Mouse (Mus musculus) kidney, postnatal 36 days (tissue): ENCODE results near the gene Cryba4.

Experiments used
- DNase-seq, 2 experiments: peaks; one replicate each; pipeline ENCODE4 v3.0.0; 2021 to 2022; ENCODE audit warnings: mixed read lengths in 2 of 2

Gene Cryba4

DNA sequence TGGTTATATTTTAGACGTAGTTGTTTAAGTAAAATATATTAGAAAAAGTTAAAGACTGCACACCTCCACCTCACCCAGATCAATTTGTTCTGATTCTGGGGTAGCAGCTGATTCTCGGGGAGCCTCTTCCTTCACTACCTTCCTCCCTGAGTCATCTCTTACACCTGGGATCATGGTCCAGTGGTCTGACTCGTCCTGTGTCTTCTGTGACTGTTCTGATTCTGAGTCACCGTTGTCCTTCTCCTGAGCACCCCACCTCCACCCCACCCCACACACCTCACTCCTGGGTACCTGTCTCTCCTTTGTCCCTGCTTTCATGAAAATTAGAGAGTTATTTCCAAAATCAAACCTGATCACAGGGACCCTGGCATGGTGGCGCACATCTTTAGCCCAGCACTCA lies 12.8 kb upstream of the Cryba4 start:
- DNase-seq = no peak

DNA sequence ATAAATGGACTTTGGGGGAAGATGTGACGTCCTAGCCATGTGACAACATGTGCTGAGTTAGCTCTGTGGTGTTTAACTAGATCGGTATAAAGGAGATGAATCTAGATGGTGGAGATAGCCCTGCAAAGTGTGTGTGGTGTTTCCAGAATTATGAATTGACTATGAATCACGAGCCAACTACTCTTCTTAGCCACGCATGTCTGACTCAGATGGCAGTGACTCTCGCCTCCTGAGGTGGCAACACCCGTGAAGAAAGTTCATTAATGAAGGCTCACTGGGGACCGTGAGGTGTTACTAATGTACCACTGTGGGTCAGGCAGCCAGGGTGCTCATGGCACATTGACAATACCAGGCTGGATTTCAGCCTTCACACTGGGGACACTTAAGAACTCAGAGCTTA lies 11.8 kb upstream of the Cryba4 start:
- DNase-seq = no peak

DNA sequence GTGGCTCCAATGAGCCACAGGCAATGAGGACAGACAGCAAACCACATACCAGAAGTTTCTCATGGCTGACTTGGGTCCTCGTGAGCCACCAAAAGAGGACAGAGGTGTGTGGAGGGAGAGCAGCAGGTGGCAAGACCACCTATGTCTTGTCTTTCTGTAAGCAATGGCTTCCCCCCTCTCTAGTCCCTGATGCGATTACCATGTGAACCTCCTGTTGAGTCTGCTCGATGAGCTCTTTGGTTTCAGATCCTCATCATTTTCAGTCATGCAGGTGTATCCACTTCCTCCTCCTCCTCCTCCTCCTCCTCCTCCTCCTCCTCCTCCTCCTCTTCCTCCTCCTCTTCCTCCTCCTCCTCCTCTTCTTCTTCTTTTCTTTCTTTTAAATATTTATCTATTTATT lies 8.5 kb upstream of the Cryba4 start:
- DNase-seq = no peak

DNA sequence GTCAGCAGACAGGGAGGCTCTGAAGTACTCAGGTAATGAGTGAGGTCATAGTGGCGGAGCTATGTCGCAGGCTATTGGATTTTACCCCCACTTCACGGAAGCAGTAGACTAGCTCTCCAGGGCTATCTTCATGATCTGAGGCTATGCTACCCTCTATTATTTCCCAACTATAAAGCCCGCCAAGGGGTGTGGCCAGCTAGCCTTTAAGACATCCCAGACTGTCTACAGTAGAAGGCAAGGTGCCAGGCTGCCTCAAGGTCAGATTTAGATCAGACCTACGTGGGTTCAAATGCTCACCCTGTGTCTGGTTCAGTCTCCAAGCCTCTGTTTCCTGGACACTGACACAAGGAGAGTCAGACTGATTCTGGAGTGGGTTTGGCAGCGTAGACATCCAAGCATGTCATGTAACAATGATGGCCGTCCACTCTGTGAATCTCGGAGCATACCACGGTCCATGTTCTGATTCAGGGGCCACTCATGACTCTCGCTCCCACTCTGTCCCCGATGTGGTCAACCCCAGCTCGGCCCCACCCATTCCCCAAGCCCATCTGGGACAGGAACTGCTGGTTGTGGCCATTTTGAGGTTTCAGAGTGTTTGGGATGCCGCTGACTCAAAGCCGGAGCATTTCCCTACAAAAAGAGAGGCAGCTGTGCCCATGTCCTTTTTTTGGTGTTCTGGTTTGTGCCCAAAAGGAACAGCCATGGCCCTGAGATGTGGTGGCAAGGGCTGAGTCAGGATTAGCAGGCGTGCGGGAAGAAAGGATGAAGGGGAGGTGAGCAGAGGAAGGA lies 7.7 kb upstream of the Cryba4 start:
- no peak for DNase-seq

DNA sequence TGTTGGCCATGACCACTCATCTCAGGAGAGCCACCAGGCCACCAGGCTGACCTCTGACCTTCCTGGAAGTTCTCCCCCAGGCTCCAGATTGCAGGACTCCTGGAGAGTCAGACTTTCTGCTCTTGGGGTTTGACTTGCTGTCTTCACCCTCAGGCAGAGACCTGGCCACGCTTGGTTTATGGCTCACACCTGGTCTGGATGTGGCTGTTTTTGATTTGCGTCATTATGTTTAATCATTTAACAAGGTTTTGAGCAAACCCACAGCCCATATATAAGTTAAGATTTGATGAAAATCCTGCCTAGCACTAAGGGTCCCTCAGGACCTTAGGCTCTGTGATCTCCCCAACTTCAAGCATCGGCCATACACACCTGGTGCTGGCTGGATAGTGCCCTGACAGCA lies 5.6 kb upstream of the Cryba4 start:
- no peak for DNase-seq

DNA sequence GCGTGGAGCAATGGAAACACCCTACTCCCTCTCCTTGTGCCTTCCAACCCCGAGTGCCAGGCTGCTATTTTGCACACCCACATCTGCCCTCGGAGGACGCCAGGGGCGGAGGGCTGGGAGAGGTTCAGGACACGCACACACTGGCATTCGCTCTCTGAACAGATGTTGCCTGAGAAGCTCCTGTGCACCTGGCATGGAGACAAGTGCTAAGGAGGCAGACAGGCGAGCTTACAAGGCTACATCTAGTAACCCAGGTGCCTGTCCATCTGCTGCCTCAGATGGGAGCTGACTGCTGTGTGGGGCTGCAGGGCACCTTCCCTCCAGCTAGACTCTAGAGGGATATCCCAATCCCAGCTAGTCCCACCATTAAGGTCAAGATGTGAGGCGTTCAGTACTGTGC lies 4.1 kb upstream of the Cryba4 start:
- no peak for DNase-seq

DNA sequence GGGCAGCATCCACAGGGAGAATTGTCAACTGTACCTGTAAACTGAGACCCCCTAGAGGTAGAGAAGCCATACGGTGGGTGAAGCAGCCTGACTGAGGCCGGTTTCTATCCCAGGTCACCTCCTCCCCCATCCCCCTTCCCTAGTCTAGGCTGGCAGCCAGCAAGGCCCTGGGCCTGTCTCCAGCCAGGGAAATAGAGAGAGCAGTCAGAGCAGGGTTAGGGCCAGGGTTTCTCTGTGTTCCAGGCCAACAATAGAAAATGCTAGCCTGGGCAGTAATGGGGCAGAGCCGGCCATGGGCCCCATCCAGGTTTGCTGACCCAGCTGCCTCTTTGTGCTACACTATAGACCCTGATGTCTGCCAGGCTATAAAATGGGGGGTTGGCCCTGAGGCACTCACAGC lies 3.1 kb upstream of the Cryba4 start, which contains the start of gene Crybb1:
Gene Crybb1, plus strand, starts transcription at position 390 of the 400 bp plus-strand sequence.
- DNase-seq = peak; percentile 49 to 73

DNA sequence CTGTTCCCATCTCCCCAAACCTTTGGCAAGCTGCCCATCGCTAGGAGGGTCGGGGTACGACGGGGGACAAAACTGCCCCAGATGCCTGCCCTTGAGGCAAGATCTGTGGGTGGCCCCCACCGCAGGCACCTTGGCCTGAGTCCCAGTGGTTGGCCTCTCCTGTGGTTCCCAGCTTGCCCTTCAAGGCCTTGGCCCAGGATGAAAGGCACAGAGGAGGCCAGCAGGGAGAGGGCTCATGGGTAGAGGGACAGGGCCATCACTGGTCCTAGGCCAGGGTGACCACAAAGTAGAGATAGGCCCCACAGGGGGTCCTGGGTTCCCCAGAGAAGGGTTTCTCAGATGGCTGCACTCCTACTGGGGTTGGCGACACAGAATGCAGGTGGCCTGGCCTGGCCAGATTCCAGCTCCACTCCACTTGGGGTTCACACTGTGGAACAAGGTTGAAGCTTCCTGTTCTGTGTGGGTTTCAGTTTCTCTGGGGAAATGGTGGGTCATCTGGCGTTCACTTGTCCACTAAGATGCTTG lies 2.0 kb upstream of the Cryba4 start:
- peak in 1 of 2 experiments; percentile 48 for DNase-seq

DNA sequence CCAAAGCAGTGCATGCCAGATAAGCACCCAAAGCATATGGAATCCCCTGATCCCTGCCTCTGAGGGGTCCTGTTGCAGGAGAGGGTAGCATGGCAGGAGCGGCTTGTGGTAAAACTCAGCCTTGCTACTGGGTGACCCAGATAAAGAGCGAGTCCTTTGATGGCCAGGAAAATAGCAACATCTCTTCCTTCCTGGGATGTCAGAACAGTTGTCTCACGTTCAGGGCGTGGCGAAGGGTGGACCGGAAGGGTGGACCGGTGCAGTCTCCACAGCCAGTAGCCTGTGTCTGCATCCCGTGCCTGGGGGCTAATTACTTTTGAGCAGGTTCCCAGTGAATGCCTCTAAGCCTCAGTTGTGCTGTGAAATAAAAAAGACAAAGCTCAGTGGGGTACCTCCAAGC lies 851 bp upstream of the Cryba4 start:
- DNase-seq = peak; percentile 68 to 71

DNA sequence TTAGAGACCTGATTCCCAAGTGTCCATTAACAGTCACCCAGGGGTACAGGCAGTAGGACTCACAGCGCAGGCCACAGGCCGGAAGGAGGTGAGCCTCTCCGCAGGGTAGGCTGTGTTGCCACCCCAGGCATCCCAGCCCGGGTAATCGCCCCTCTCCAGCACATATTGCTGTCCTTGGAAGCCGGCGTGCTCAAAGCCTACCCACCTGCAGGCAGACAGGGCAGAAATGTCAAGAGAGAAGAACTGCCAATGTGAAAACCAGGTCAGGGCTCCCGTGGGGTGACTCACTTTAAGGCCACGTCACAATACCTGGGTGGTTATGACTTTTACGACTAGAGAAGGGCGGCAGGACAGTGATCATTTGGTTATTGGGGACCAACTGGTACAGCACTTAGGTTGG lies 3.2 kb downstream of the Cryba4 start:
- no peak for DNase-seq

DNA sequence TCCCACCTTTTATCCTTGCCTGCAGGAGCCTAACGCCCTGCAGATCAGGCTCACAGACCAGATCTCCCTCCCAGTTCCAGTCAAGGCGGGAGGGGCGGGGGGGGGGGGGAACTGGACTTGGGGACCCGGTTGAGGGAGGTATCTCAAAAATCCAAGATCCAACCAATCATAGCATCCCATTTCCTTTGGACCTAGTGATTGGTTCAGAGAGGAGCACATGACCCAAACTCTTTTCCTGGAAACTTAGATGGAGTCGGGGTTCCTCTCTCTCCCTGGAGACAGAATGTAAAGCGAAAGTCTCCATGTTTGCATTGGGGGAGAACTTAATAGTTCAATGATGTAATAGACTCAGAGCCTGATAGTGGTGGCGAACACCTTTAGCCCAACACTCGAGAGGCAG lies 4.9 kb downstream of the Cryba4 start:
- DNase-seq = no peak

DNA sequence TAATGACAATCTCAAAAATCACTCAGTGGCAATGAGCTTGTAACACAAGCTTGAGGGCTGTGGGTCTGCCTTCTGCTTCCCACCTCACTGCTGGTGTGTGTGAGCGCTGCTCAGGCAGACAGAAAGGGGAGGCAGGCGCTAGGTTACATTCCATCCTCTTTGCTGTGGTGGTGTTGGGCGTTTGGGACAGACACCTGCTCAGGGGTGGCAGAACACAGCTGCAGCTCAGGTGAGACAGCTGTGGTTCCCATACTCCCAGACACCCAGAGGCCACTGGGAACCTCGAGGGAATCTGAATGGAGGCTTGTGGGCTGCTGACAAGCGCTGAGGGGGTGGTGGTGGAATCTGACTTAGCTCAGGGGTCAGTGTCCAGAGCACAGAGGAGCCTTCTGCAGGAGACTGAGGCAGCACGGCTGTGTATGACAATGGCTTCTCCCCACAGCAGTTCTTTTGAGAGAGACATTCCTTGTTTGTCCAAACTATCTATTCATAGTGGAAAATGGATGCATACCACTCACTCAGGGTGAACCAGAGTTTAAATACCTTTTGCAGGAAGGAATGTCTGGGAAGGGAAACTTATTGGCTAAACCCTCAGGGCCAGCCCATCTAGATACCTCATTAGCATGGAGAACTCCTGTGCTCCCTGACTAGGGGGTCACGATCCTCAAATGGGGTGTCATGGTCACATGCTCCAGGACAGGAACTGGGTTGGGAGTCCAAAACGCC lies 7.3 kb downstream of the Cryba4 start:
- no peak for DNase-seq

DNA sequence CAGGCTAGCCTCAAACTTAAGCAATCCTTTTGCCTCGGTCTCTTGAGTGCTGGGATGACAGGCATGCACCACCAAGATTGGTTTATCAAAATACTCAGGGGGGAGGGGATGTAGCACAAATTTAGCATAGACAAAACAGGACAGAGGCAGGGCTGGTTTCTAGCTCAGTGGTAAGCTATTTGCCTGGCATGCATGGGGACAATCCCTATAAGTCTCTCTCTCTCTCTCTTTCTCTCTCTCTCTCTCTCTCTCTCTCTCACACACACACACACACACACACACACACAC lies 8.1 kb downstream of the Cryba4 start:
- no peak for DNase-seq

DNA sequence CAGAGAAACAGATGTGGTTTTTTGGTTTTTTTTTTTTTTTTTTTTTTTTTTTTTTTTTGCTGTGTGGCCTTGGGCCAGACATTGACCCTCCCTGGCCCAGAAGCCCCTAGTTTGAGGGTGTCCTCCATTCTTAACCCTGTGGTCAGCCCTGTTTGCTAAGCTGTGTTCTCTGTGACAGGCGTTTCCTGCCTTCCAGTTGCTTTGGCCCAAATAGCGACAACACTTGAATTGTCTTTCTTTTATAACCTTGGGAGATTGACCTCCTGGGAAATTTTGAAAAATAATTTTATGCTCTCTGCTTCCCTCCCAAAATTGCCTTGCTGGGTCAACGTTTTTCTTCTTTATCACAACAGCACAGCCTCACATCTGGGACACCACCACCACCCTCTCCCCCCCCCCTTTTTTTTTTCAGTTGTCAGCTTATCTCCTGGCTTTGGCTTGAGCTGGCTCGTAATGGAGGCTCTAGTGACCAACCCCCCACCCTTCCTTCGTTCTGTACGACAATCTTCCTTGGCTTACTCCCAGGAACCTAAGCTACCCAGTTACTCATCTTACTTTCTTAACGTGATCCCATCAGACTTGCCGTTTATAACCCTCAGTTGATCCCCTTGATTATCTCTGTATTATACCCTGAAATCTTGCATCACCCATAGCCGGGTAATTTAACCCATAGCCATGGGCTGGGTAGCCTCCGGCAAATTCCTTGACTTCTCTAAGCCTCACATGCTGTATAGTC lies 8.6 kb downstream of the Cryba4 start:
- DNase-seq = no peak

DNA sequence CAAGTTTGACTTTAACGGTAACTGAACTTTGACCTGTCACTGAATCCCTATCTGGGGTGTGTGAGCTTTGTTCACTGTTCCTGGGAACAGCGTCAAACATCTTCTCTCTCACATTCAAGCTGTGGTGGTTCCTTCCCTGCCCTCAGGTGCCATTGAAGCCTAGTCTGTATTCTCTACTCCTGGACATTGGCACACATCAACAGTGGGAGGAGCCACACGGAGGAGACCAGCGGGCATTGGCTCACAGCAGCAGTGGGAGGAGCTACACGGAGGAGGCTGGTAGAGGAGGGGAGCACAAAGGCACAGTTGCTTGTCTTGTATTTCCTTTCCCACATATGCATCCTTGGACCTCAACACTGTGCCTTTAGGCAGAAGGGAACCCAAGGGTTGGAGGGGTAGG lies 9.3 kb downstream of the Cryba4 start:
- peak in 1 of 2 experiments; percentile 60 for DNase-seq

DNA sequence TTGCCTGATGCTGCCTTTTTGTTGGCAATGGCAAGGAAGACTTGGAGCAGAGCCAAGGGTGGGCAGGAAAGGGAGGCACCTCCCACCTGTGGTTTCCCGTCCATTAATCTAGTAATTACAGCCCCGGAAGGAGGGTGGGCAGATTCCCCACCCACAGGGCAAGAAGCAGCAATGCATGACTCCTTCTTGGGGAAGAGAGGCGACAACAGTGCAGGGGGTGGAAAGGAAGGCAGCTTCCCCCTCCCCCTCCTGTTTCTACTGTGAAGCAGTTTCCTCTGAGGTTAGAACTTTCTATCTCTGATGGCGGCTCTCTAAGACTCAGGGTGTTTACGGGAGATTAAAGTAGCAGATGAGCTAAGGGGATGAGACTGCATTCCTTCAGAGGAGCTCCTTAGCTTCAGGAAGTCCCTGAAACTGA lies 9.9 kb downstream of the Cryba4 start:
- DNase-seq = peak; percentile 79 to 82

DNA sequence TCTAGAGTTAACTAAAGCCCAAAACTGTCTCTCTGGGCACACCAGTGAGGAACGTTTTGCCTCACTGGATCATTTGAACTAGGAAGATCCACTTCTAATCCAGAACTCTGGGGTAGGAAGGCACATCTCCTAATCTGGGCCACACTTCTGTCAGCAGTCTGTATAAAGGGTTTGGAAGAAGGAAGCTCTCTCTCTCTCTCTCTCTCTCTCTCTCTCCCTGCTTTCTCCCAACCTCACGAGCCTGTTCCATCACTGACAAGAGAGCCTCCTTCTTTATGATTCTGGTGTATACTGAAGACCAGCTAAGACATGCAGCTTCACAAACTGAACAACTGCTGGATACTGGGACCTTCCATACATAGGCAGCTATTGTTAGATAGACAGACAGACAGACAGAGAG lies 10.5 kb downstream of the Cryba4 start:
- DNase-seq = no peak

DNA sequence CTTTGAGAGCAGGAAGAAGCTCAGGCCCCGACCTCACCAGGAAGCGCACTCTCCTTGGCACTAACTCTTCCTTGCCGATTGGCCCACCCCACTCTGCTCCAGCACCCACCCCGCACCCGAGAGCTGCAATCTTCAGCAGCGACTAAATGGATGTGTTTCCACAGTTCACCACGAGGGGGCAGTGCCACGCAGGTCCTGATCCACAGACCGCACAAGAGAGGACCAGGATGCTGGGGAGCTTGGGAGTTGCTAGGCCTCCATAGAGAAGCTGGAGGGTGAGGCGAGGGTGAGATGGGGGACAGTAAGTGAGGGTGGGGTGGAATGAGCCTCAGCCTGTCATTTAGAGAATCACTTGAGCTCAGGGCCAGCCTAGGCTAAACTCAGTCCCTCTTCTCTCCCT lies 11.6 kb downstream of the Cryba4 start:
- DNase-seq = peak; percentile 86 to 95

DNA sequence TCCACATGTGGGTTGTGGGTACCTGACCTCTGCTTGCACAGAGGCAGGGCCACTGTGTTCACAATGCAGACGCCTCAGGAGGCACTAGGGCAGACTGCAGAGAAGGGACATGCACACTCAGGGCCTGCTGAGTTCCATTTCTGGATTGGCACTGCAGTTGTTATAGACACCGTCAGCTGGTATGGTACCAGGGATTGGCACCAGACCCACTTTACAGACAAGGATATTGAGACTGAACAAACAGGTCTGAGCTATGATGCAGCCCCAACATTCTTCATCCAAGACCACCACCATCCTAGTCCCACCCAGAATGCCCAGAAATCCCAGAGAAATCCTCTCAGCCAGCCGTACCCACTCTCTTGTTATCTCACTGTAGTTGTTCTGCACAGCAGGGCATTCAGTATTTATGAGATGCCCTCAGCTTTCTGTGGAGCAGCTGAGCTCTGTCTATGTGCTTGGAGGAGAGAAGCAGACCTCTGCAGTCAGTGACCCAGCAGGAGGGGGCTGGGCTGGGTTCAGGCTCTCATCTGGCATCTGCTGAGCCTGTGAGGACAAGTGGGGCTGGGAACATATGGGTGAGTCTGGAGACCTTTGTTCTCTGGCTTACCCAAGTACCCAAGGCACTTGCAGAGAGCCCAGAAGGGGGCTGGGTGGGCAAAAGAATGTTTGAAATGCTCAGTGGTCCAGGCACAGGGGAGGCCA lies 13.4 kb downstream of the Cryba4 start:
- no peak for DNase-seq

DNA sequence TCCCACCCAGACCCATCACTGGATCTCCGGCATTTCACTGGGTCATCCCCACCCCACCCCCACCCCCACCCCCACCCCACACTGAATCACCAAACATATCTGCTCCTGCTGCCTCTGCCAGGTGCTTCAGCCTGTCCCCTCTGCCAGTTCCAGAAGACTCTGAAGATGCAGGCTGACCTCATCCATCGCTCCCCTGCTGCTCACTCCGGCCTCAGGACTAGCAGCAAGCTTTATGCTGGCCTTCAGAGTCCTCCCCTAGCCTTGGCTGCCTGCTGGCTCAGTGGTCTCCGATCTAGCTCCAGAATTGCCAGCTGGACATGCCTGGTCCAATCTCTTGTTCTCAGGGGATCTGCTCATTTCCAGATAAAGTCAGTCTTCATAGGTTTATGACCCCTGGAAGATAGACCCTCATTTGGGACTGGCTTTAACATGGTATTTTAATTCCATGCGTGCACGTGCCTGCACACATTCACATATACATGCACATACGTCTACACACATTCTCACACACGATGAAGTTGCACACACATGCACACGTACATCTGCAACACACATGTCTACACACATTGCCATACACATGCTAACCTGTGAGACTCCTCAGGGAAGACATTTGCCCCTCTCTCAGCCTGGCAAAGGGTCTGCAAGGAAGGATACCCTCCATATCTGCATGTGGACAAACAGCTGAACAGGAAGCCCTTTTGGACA lies 14.3 kb downstream of the Cryba4 start:
- DNase-seq = no peak

DNA sequence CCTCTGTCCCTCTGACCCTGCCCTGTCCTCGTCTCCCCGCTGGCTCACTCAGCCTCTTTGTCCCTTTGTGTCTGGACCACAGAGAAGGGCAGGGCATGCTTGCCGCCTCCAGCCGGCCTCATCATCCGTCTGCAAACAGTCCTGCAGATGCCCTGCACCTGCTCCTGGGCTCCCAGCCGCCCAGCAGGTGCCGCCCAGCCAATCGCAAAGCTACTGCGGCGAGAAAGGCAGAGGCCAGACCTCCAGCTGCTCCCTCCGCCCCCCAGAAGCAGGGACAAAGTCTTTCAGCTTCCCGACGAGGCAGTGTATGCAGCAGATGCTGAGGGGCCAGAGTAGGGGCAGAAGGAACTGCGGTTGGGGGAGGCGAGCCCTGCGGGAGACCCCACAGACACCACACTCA lies 14.9 kb downstream of the Cryba4 start:
- no peak for DNase-seq

DNA sequence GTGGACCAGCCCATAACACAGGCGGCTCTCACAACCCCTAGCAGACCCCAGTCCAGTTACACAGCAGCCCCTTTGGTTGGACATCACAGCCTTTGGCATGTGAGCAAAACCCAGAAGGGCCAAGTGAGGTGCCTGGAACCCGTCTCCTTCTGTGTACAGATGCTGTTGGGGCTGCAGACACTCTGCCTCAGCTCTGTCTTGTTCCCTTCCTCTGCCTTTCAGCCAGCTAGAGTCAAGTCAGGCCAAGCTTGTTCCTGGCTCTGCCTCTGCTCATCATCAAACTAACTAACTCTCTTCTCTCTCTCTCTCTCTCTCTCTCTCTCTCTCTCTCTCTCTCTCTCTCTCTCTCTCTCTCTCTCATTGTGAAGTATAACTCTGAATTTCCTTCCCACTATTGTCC lies 15.7 kb downstream of the Cryba4 start:
- no peak for DNase-seq
